Mouse (Mus musculus) myocyte (in vitro differentiated cells): ENCODE data around the gene Snrk. TPM values are rescaled to one million over a fixed set of nuclear protein-coding genes. Genes with fewer than 3 reads are reported as not detected.

Experiments used
- H3K27me3 ChIP-seq: one replicate; pipeline ENCODE4 v1.6.1; 2011; ENCODE audit not compliant: control insufficient read depth, insufficient read depth, insufficient read length
- H3K36me3 ChIP-seq: one replicate; pipeline ENCODE4 v1.6.1; 2011; ENCODE audit not compliant: control insufficient read depth, insufficient read depth
- H3K4me2 ChIP-seq: one replicate; pipeline ENCODE4 v1.6.1; 2011; ENCODE audit warnings: low read depth, control low read depth
- H3K4me3 ChIP-seq: one replicate; pipeline ENCODE4 v1.5.1; 2011; ENCODE audit warnings: mild to moderate bottlenecking, control low read depth, moderate library complexity
- H3K79me2 ChIP-seq: one replicate; pipeline ENCODE4 v1.6.1; 2011; ENCODE audit not compliant: control insufficient read depth, insufficient read depth
- H3ac ChIP-seq: one replicate; pipeline ENCODE4 v1.6.1; 2011; ENCODE audit not compliant: control insufficient read depth, insufficient read length
- CEBPB ChIP-seq: IDR thresholded peaks from 2 replicates; pipeline ENCODE4 v1.6.1; 2011; ENCODE audit warnings: mild to moderate bottlenecking, moderate library complexity; ENCODE audit not compliant: poor library complexity, insufficient read depth, severe bottlenecking
- E2F4 ChIP-seq: IDR thresholded peaks from one replicate; pipeline ENCODE4 v1.6.1; 2011; ENCODE audit warnings: mild to moderate bottlenecking, control low read depth, moderate library complexity; ENCODE audit not compliant: insufficient read depth
- MAX ChIP-seq: IDR thresholded peaks from one replicate; pipeline ENCODE4 v1.6.1; 2011; ENCODE audit warnings: low read depth, mild to moderate bottlenecking, control low read depth
- MYOD1 ChIP-seq, 3 experiments: IDR thresholded peaks; one replicate each; pipeline ENCODE4 v1.6.1; 2011; ENCODE audit warnings: control low read depth in 2 of 3, low read depth in 2 of 3, mild to moderate bottlenecking in 2 of 3, moderate library complexity in 1 of 3; ENCODE audit not compliant: insufficient read length in 2 of 3, control insufficient read depth in 1 of 3
- MYOG ChIP-seq, 3 experiments: IDR thresholded peaks; one replicate each; pipeline ENCODE4 v1.6.1; 2011; ENCODE audit warnings: control low read depth in 2 of 3, low read depth in 2 of 3, mild to moderate bottlenecking in 2 of 3; ENCODE audit not compliant: insufficient read length in 2 of 3, control insufficient read depth in 1 of 3, insufficient read depth in 1 of 3
- POLR2A ChIP-seq: IDR thresholded peaks from one replicate; pipeline ENCODE4 v1.6.1; 2011; ENCODE audit warnings: low read depth, mild to moderate bottlenecking, control low read depth, moderate library complexity; ENCODE audit not compliant: insufficient read length
- POLR2AphosphoS2 ChIP-seq: IDR thresholded peaks from one replicate; pipeline ENCODE4 v1.6.1; 2011; ENCODE audit warnings: low read depth, control low read depth; ENCODE audit not compliant: insufficient read length
- REST ChIP-seq: IDR thresholded peaks from one replicate; pipeline ENCODE4 v1.6.1; 2011; ENCODE audit warnings: mild to moderate bottlenecking, control low read depth, moderate library complexity; ENCODE audit not compliant: insufficient read depth, insufficient read length
- SRF ChIP-seq: IDR thresholded peaks from one replicate; pipeline ENCODE4 v1.6.1; 2011; ENCODE audit warnings: low read depth; ENCODE audit not compliant: control insufficient read depth, insufficient read length
- TCF12 ChIP-seq: IDR thresholded peaks from one replicate; pipeline ENCODE4 v1.6.1; 2011; ENCODE audit warnings: mild to moderate bottlenecking, control low read depth; ENCODE audit not compliant: poor library complexity, insufficient read depth, severe bottlenecking
- TCF3 ChIP-seq: IDR thresholded peaks from one replicate; pipeline ENCODE4 v1.6.1; 2011; ENCODE audit warnings: low read depth, control low read depth; ENCODE audit not compliant: insufficient read length
- USF1 ChIP-seq: IDR thresholded peaks from one replicate; pipeline ENCODE4 v1.6.1; 2011; ENCODE audit warnings: low read depth, mild to moderate bottlenecking, control low read depth, moderate library complexity
- polyA plus RNA-seq: library from polyadenylated mRNA; unstranded; fragments of >200 nt; fragmentation: generic; extraction: Trizol; gene quantifications from one replicate; pipeline ENCODE4 v1.2.1, GENCODE M21; 2012; ENCODE audit warnings: missing spikeins

Snrk gene
- polyA plus RNA-seq, 1 experiment, result 9.9 TPM

- peak overlapping the region; percentile 21 for H3K4me2 ChIP-seq
- no peaks in the 10 kb centered on the region for H3K79me2 ChIP-seq
- no peaks in the 10 kb centered on the region for H3K27me3 ChIP-seq
- no peak overlapping the region for H3ac ChIP-seq
- H3K36me3 ChIP-seq, result no peaks in the 10 kb centered on the region
- no peak overlapping the region for H3K4me3 ChIP-seq
- TF ChIP-seq TCF3 (no peak), REST (no peak)
Measured at GRCm38 (mm10) chr9:122178427-122178826, 61.4 kb downstream of the Snrk start.

GRCm38 (mm10) chr9:122180105-122180504, 63.0 kb downstream of the Snrk start:
- Histone ChIP-seq H3K4me3 (no peak overlapping the region), H3K36me3 (no peaks in the 10 kb centered on the region), H3K79me2 (no peaks in the 10 kb centered on the region), H3K4me2 (no peak overlapping the region), H3K27me3 (no peaks in the 10 kb centered on the region), H3ac (no peak overlapping the region)
- TF ChIP-seq TCF3 (no peak), MYOG (IDR thresholded peaks at IDR 0.05; ENCODE audit: control insufficient read depth in 1 of 3, insufficient read depth in 1 of 3, insufficient read length in 2 of 3, low read depth in 2 of 3) (peak in 2 of 3 experiments; percentile 34 to 65), E2F4 (no peak), SRF (no peak), POLR2AphosphoS2 (no peak), USF1 (no peak), MYOD1 (IDR thresholded peaks at IDR 0.05; ENCODE audit: control insufficient read depth in 1 of 3, insufficient read length in 2 of 3, low read depth in 2 of 3) (peak in 2 of 3 experiments; percentile 58 to 81)

GRCm38 (mm10) chr9:122183074-122183473, 66.0 kb downstream of the Snrk start:
- Histone ChIP-seq H3K4me2 (no peak overlapping the region), H3K4me3 (no peak overlapping the region)
- TF ChIP-seq USF1 (no peak), E2F4 (no peak), MYOG (IDR thresholded peaks at IDR 0.05; ENCODE audit: control insufficient read depth in 1 of 3, insufficient read depth in 1 of 3, insufficient read length in 2 of 3, low read depth in 2 of 3) (no peak), SRF (no peak), POLR2AphosphoS2 (no peak), POLR2A (no peak), TCF12 (no peak), MYOD1 (IDR thresholded peaks at IDR 0.05; ENCODE audit: control insufficient read depth in 1 of 3, insufficient read length in 2 of 3, low read depth in 2 of 3) (no peak), REST (no peak), MAX (no peak), TCF3 (no peak), CEBPB (no peak)

GRCm38 (mm10) chr9:122184329-122184728, 67.3 kb downstream of the Snrk start:
- no peak overlapping the region for H3ac ChIP-seq
- H3K79me2 ChIP-seq, result no peaks in the 10 kb centered on the region
- no peak overlapping the region for H3K4me2 ChIP-seq
- no peak for TF ChIP-seq SRF
- TF ChIP-seq MYOG (IDR thresholded peaks at IDR 0.05; ENCODE audit: control insufficient read depth in 1 of 3, insufficient read depth in 1 of 3, insufficient read length in 2 of 3, low read depth in 2 of 3), result no peak
- TF ChIP-seq USF1, result no peak
- TF ChIP-seq POLR2A, result no peak
- no peak for TF ChIP-seq REST
- TF ChIP-seq E2F4, result no peak
- TF ChIP-seq TCF3, result no peak
- TF ChIP-seq POLR2AphosphoS2, result no peak
- TF ChIP-seq MYOD1 (IDR thresholded peaks at IDR 0.05; ENCODE audit: control insufficient read depth in 1 of 3, insufficient read length in 2 of 3, low read depth in 2 of 3), result no peak
- TF ChIP-seq TCF12, result no peak
- TF ChIP-seq MAX, result no peak
- no peaks in the 10 kb centered on the region for H3K36me3 ChIP-seq
- H3K27me3 ChIP-seq, result no peaks in the 10 kb centered on the region
- H3K4me3 ChIP-seq, result no peak overlapping the region

More at GRCm38 (mm10) chr9:122183074-122183473, 66.0 kb downstream of the Snrk start:
- Histone ChIP-seq H3K36me3 (no peaks in the 10 kb centered on the region), H3ac (no peak overlapping the region), H3K79me2 (no peaks in the 10 kb centered on the region), H3K27me3 (no peaks in the 10 kb centered on the region)

GRCm38 (mm10) chr9:122185061-122185460, 68.0 kb downstream of the Snrk start:
- no peaks in the 10 kb centered on the region for H3K79me2 ChIP-seq
- no peaks in the 10 kb centered on the region for H3K36me3 ChIP-seq
- H3K4me2 ChIP-seq, result no peak overlapping the region
- TF ChIP-seq SRF (no peak), MYOD1 (IDR thresholded peaks at IDR 0.05; ENCODE audit: control insufficient read depth in 1 of 3, insufficient read length in 2 of 3, low read depth in 2 of 3) (no peak), POLR2AphosphoS2 (no peak), USF1 (no peak), REST (no peak), TCF12 (no peak), TCF3 (no peak), MAX (no peak), E2F4 (no peak), CEBPB (no peak), MYOG (IDR thresholded peaks at IDR 0.05; ENCODE audit: control insufficient read depth in 1 of 3, insufficient read depth in 1 of 3, insufficient read length in 2 of 3, low read depth in 2 of 3) (no peak), POLR2A (no peak)
- H3ac ChIP-seq, result no peak overlapping the region
- no peak overlapping the region for H3K4me3 ChIP-seq
- no peaks in the 10 kb centered on the region for H3K27me3 ChIP-seq
